Mouse (Mus musculus) adrenal gland, adult 8-10 months (tissue): Measurements from ENCODE around the gene Tmbim7. TPM values are rescaled to one million over a fixed set of nuclear protein-coding genes. Genes with fewer than 3 reads are reported as not detected.
"Not testable (repeated sequence)": the region's sequence is repeated elsewhere in the genome, so short reads cannot be mapped to it uniquely, and the experiment has no call there.

ENCODE experiments used
- DNase-seq: peaks from one replicate; pipeline ENCODE4 v3.0.0; 2022
- total RNA-seq, 4 experiments: library from RNA; stranded (reverse); gene quantifications; 2 replicates each; pipeline ENCODE4 v1.2.4; 2022

The Tmbim7 gene
- not detected for total RNA-seq

DNA sequence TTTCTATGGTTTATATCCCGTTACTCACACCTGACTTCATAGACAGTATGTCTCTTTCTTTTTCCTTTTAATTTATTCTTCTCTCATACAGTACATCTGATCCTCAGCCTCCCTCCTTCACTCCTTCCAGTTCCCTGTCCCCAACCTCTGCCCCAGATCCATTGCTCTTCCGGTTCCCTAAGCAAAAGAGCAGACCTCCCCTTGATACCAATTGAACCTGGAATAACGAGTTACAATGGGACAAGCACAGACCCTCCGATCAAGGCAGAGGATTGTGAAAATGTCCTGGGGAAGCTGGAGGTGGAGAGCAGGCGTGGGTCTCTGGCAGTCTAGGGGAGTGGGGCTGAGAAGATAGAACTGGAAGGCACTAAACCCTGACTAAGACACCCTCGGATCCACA is at the start of gene Tmbim7:
Gene Tmbim7 (plus strand): TSS at position 301 of the 400 bp plus-strand sequence.
- no peak for DNase-seq

- peak; percentile 59 for DNase-seq
Measured at GRCm38 (mm10) chr5:3607114-3607513, 43.9 kb upstream of the Tmbim7 start.

GRCm38 (mm10) chr5:3609241-3609640 is 41.7 kb upstream of the Tmbim7 start:
- peak; percentile 34 for DNase-seq

GRCm38 (mm10) chr5:3611835-3612234 is 39.1 kb upstream of the Tmbim7 start:
- not testable (repeated sequence) for DNase-seq

- no peak for DNase-seq
Measured at GRCm38 (mm10) chr5:3620486-3620885, 30.5 kb upstream of the Tmbim7 start.

- no peak for DNase-seq
Measured at GRCm38 (mm10) chr5:3630055-3630454, 20.9 kb upstream of the Tmbim7 start.

GRCm38 (mm10) chr5:3631512-3632271 is 19.3 kb upstream of the Tmbim7 start:
- no peak for DNase-seq

DNA sequence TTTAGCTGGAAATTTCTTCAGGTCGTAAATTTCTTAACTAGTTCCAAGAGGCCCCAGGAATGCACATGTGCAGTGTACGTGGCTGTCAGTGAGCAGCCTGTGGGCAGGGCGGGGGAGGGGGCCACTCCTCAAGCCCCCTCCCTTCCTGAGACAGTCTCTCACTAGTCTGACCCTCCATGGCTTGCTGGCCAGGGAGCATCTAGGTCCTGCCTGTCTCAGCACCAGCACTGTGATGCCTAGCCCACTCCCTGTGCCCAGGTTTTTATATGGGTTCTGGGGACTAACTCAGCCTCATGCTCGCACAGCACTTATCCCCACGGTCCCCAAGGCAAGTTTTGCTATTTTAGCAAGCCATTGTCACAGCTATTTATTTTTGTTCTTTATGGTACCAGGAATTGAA is 18.7 kb upstream of the Tmbim7 start:
- DNase-seq = no peak

GRCm38 (mm10) chr5:3633315-3633714 is 17.7 kb upstream of the Tmbim7 start:
- no peak for DNase-seq

GRCm38 (mm10) chr5:3633951-3634350 is 17.0 kb upstream of the Tmbim7 start:
- DNase-seq = no peak

GRCm38 (mm10) chr5:3635286-3635685 is 15.7 kb upstream of the Tmbim7 start:
- DNase-seq = no peak

DNA sequence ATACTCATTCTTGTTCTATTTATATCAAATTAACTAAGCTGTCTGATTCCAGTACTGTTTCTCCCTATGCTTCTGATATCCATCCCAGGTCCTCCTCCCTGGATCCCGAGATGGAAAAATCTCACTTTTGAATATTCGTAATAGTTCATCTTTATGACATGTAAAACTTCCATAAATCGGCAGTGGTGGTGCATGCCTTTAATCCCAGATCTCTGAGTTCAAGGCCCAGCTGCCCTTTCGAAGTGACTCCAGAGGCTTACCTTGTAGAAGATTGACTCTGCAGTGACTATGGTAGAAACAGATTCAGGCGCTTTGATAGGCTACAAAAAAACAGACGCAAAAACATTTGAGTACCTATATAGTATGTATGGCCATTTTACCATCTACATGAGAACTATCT is 6.4 kb upstream of the Tmbim7 start:
- DNase-seq = no peak

DNA sequence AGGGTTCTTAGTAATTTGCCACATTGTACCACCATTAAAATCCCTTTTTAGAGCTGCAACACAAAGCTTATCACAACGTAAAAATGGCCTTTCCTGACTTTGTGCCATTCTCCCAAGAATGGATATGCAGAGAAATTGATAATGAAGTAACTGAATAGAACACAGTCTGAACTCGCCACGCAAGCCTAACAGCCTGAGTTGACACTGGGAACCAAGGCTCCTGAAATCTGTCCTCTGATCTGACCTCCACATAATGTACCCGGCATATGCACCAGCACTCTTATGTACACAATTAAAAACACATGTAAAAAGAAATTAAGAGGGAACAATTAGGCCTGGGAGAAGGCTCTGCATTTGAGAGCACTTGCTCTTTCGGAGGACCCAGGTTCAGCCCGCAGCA is 5.7 kb upstream of the Tmbim7 start:
- DNase-seq = no peak

DNA sequence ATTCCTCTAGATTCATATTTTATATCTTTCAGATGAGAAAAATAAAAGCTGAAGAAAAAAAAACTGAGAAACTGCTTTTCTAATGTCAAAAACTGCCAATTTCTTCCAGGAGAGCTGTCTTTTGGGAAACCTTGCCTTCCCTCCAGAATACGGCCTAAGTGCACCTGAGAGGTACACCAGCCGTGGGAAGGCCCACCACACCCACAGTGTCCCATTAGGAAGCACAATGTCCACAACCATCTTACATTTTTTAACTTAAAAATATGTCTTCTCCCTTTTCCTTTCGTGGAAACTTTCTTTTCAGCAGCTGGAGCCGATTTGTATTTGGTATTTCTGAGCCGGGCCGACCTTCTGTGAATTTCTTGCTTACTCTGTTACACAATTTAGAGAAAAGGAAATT is 4.4 kb upstream of the Tmbim7 start:
- DNase-seq = no peak

DNA sequence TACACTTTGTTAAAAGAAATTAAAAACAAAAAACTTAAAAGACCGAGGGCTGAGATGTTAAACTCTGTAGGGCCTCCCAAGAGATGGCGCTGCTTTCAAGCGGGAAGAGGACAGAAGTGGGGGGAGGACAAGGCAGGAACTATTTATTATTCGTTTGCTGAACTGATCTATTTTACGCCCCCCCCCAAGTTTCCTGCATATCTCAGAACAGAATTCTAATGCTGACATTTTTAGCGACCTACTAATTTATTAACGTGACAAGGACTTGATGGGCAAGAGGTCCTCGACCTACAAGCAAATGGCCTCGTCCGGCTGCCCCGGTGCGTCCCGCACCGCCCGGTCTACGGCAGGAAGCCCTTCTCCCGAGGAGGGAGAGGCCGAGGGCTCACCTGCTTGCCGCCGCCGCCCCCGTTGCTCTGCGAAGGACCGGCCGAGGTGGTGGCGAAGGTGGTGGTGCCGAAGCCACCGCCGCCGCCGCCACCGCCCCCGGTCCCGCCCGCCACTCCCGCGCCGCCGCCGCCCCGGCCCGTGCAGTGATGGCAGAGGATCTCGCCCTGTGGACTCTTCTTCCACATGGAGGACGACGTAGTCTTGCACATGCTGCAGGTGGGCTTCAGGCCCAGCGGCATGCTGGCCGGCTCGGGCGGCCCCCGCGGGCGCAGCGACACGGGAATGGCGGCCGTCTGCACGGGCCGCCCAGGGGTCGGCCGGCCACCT is 3.8 kb upstream of the Tmbim7 start:
- DNase-seq = peak; percentile 41

DNA sequence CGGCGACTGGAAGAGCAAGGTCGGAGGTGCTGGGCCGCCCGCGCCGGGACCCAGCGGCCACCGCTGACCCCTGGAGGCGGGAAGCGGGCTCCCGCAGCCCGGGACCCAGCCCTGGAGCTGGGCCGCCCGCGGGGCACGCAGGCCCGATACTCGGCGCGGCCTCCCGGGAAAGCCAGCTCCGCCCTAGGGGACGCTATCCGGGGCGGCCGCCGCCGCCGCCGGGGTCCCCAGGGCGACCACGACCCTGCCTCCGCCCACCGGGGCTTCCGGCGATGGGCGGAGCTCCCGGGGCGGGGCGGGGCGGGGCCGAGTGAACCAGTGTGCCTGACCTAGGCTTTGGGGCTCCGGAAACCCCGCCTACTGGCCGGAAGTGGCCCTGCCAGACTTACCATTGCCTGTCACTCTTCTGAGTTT is 3.3 kb upstream of the Tmbim7 start:
- DNase-seq = peak; percentile 89

GRCm38 (mm10) chr5:3648206-3648848 is 2.7 kb upstream of the Tmbim7 start:
- no peak for DNase-seq

DNA sequence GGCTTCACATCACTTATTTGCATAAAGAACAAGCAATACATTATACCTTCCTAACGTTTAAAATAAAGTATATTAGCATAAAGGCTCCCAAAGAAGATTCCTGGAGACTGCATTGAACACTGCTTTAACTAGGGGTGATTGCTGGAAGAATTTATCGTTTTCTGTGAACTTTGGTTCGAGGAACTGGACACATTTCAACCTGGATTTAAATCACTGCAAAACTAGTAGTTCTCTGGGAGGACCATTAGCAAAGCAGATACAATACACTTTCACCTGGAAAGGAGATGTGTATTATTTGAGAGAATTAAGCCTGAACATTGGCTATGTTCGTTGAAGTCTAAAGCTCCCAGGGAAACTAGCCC is 2.2 kb upstream of the Tmbim7 start:
- no peak for DNase-seq

DNA sequence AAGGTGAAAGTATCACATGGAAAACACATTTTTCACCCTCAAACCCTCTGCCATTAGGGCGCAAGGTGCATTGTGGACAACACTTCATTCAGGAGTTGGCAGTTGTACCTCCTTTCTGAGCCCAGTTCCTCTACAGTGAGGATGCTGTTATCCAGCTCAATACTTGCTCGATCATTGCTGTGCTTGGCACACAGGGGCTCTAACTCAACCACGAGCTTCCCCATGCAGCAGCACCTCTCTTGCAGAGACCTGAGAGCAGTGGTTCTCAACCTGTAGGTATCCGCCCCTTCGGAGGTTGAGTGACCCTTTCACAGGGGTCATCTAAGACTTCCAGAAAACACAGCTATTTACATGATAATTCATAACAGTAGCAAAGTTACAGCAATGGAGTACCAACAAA is 640 bp downstream of the Tmbim7 start:
- no peak for DNase-seq

GRCm38 (mm10) chr5:3652903-3653575 is 2.1 kb downstream of the Tmbim7 start:
- not testable (repeated sequence) for DNase-seq

DNA sequence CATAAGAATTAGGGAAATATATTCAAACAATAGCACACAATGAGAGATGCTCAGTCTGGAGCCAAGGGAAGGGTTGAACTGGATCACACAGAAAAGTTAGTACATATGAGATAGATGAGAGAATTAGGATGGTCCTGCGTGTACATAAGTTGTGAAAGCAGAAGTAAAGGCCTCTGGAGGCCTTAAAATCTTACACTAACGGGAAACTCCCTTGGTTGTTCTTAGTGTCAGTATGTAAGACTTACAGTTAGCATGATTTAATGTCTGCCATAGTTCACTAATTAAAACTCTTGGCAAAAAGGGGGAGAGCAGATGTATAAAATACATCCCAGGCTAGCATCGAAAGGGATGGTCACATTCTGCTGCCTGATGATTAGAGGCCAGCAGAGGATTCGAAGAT is 2.8 kb downstream of the Tmbim7 start:
- no peak for DNase-seq

GRCm38 (mm10) chr5:3657085-3657484 is 6.1 kb downstream of the Tmbim7 start, which contains the start of gene Gatad1:
Gene Gatad1 (minus strand): TSS chr5:3657185.
- no peak for DNase-seq

DNA sequence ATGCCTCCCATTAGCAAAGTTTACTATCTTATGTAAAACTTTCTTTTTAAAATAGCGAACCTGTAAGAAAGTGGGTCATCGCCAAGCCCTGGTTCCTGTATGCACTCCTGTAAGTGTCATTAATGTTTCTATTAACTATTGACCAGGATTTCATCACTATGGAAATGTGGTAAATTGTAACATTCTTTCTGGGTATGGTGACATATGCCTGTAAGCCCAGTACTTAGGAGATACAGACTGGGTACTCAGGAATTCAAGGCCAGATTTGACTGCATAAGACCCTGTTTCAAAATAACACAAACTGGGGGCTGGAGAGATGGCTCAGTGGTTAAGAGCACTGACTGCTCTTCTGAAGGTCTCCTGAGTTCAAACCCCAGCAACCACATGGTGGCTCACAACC is 14.2 kb downstream of the Tmbim7 start:
- DNase-seq = no peak
